Mouse (Mus musculus) testis, adult 2 months (tissue): ENCODE measurements around the gene Sars.

ENCODE experiments used
- CTCF ChIP-seq: fragments of 200-500 bp; IDR thresholded peaks from 2 replicates; pipeline ENCODE4 v1.5.1; 2012; ENCODE audit warnings: low read depth, mild to moderate bottlenecking, inconsistent platforms, low read length, moderate library complexity; ENCODE audit not compliant: control insufficient read depth, insufficient read depth, insufficient replicate concordance
- POLR2A ChIP-seq: fragments of 200-500 bp; IDR thresholded peaks from 2 replicates; pipeline ENCODE4 v1.6.1; 2012; ENCODE audit warnings: low read depth, mild to moderate bottlenecking, inconsistent platforms, low read length, moderate library complexity; ENCODE audit not compliant: control insufficient read depth

GRCm38 (mm10) chr3:108411754-108412121 lies 33.3 kb downstream of the Sars start:
- TF ChIP-seq CTCF (no peak), POLR2A (no peak)
